ENCODE assay signal across 25 mouse cellular contexts in genomic region chr16:71054258-71054657, GRCm38 (mm10).
DNase-seq lines count a peak whose midpoint lies in the region; ATAC-seq and TF ChIP-seq lines count a peak whose summit lies in the region.
"Had no signal": no experiment of that assay in that cellular context is flagged by ENCODE, and none has a peak within 500 bp of the region (broad histone marks: within the 10 kb centered on the region; RNA-seq: fewer than 3 reads in every experiment).

No protein-coding gene starts in this region.

- no peak overlapping the region for H3K4me2 ChIP-seq in CH12.LX (ENCODE audit: insufficient read depth, low read depth, poor library complexity, severe bottlenecking)
- H3K4me2 ChIP-seq in neural tube, embryonic 15.5 days: no peak overlapping the region
- H3K4me2 ChIP-seq in forebrain, embryonic 12.5 days: no peak overlapping the region

- no peaks in the 10 kb centered on the region for H3K79me2 ChIP-seq in CH12.LX (replicated peaks; ENCODE audit: control insufficient read depth, extremely low read depth, insufficient read depth, poor library complexity, severe bottlenecking)
- H3K79me2 ChIP-seq in MEL (ENCODE audit: control insufficient read depth, insufficient read depth, low read length, poor library complexity): no peaks in the 10 kb centered on the region

- dilution Hi-C loops in CH12.LX (cut with MboI; ENCODE audit: extremely low pct_ligation_motif_present, extremely low pct_unique_long_range_greater_than_20kb, low sequenced_read_pairs): no loop called here

- TF ChIP-seq POLR2A in CH12.LX (IDR thresholded peaks at IDR 0.05; ENCODE audit: low read depth, low read length): no peak
- TF ChIP-seq POLR2A in MEL (IDR thresholded peaks at IDR 0.05; ENCODE audit: control insufficient read depth in 1 of 2, insufficient read depth in 1 of 2, low read depth in 1 of 2, low read length in 2 of 2, poor library complexity in 1 of 2): no peak
- TF ChIP-seq POLR2A in brain, embryonic 14.5 days (IDR thresholded peaks at IDR 0.05; ENCODE audit: borderline replicate concordance, extremely low read depth, insufficient read depth, insufficient read length, poor library complexity, severe bottlenecking): no peak

- no peak overlapping the region for H3K9ac ChIP-seq in CH12.LX (ENCODE audit: insufficient read depth, low read depth)
- H3K9ac ChIP-seq in ES-E14 (ENCODE audit: insufficient read depth, low read depth, low read length, poor library complexity, severe bottlenecking): no peak overlapping the region
- no peak overlapping the region for H3K9ac ChIP-seq in MEL (ENCODE audit: control insufficient read depth, low read depth, low read length, poor library complexity, severe bottlenecking)
- H3K9ac ChIP-seq in neural tube, embryonic 15.5 days (replicated peaks): no peak overlapping the region
- no peak overlapping the region for H3K9ac ChIP-seq in forebrain, embryonic 12.5 days

- no peak overlapping the region for H3K4me3 ChIP-seq in CH12.LX (replicated peaks in 1 of 3; ENCODE audit: low read depth in 2 of 3, low read length in 2 of 3, poor library complexity in 1 of 3)
- no peak overlapping the region for H3K4me3 ChIP-seq in ES-E14 (ENCODE audit: insufficient read depth in 1 of 2, low read depth in 1 of 2, low read length in 2 of 2, poor library complexity in 1 of 2, severe bottlenecking in 1 of 2)
- no peak overlapping the region for H3K4me3 ChIP-seq in MEL (ENCODE audit: control insufficient read depth in 1 of 2, insufficient read depth in 1 of 2, low read depth in 2 of 2, low read length in 2 of 2)
- no peak overlapping the region for H3K4me3 ChIP-seq in neural tube, embryonic 15.5 days (replicated peaks)
- H3K4me3 ChIP-seq in forebrain, embryonic 12.5 days (replicated peaks): no peak overlapping the region

- ATAC-seq in neural tube, embryonic 15.5 days (ENCODE audit: low FRiP score): no peak
- ATAC-seq in monocyte, adult 5-6 weeks (replicated peaks; ENCODE audit: insufficient number of reproducible peaks, low FRiP score, low TSS enrichment, poor library complexity, severe bottlenecking): no peak
- ATAC-seq in forebrain, embryonic 12.5 days (ENCODE audit: low FRiP score): no peak
- ATAC-seq: activated CD4-positive, CD25-positive, alpha-beta regulatory T cell, adult 4 months; CD4-positive, CD25-positive, alpha-beta regulatory T cell, adult 4 months; Patski had no signal

- H3K36me3 ChIP-seq in CH12.LX (replicated peaks in 1 of 2; ENCODE audit: control insufficient read depth in 1 of 2, insufficient read depth in 1 of 2, low read length in 1 of 2): no peaks in the 10 kb centered on the region
- no peaks in the 10 kb centered on the region for H3K36me3 ChIP-seq in ES-E14 (ENCODE audit: control insufficient read depth, insufficient read depth, low read length, poor library complexity, severe bottlenecking)
- H3K36me3 ChIP-seq in MEL (ENCODE audit: control insufficient read depth in 1 of 2, insufficient read depth in 2 of 2, low read length in 2 of 2): no peaks in the 10 kb centered on the region
- no peaks in the 10 kb centered on the region for H3K36me3 ChIP-seq in neural tube, embryonic 15.5 days
- no peaks in the 10 kb centered on the region for H3K36me3 ChIP-seq in forebrain, embryonic 12.5 days (replicated peaks)
- H3K36me3 ChIP-seq: G1E had no signal

- WGBS in neural tube, embryonic 15.5 days: 68% methylated on average over 2 of the region's 2 CpGs
- 63% methylated on average over 2 of the region's 2 CpGs for WGBS in forebrain, embryonic 12.5 days

- in situ Hi-C loops in CH12.LX (cut with MboI; ENCODE audit: low pct_ligation_motif_present, low pct_unique_long_range_greater_than_20kb, low sequenced_read_pairs): no loop called here
- in situ Hi-C loops in ES-E14 (cut with MboI; ENCODE audit: low sequenced_read_pairs in 2 of 2, unreplicated experiment in 2 of 2): no loop called here

- TF ChIP-seq CTCF in CH12.LX (conservative IDR thresholded peaks at IDR 0.05 in 1 of 2, IDR thresholded peaks at IDR 0.05 in 1 of 2; ENCODE audit: low read depth in 2 of 2, low read length in 2 of 2) (no peak), MEL (IDR thresholded peaks at IDR 0.05 in 2 of 3, conservative IDR thresholded peaks at IDR 0.05 in 1 of 3; ENCODE audit: control insufficient read depth in 1 of 3, insufficient read depth in 1 of 3, low read depth in 2 of 3, low read length in 3 of 3, poor library complexity in 1 of 3, severe bottlenecking in 1 of 3) (no peak)
- TF ChIP-seq CTCF in brain, embryonic 14.5 days (IDR thresholded peaks at IDR 0.05; ENCODE audit: borderline replicate concordance, extremely low read depth, insufficient read depth, insufficient read length): no peak

- H3K4me1 ChIP-seq in CH12.LX (ENCODE audit: control insufficient read depth in 1 of 2, insufficient read depth in 2 of 2) (no peaks in the 10 kb centered on the region), ES-E14 (ENCODE audit: control insufficient read depth in 2 of 2, insufficient read depth in 2 of 2, low read length in 2 of 2, poor library complexity in 1 of 2) (no peaks in the 10 kb centered on the region), MEL (ENCODE audit: control insufficient read depth in 1 of 2, insufficient read depth in 2 of 2, low read length in 2 of 2) (no peaks in the 10 kb centered on the region)
- no peaks in the 10 kb centered on the region for H3K4me1 ChIP-seq in neural tube, embryonic 15.5 days
- no peaks in the 10 kb centered on the region for H3K4me1 ChIP-seq in forebrain, embryonic 12.5 days

- H3K27me3 ChIP-seq in CH12.LX (replicated peaks) (no peaks in the 10 kb centered on the region), MEL (ENCODE audit: control insufficient read depth in 1 of 2, insufficient read depth in 2 of 2, low read length in 2 of 2) (no peaks in the 10 kb centered on the region)
- no peaks in the 10 kb centered on the region for H3K27me3 ChIP-seq in neural tube, embryonic 15.5 days (replicated peaks)
- no peaks in the 10 kb centered on the region for H3K27me3 ChIP-seq in forebrain, embryonic 12.5 days
- H3K27me3 ChIP-seq: Patski had no signal

- DNase-seq in CH12.LX (ENCODE audit: extremely low read depth) (no peak), ES-E14 (ENCODE audit: low read depth, low spot score) (no peak), MEL (ENCODE audit: low read depth, low spot score) (no peak)
- DNase-seq in brain, embryonic 14.5 days (ENCODE audit: low read depth): peak; percentile 24
- no peak for DNase-seq in layer of hippocampus, adult 8-10 months (ENCODE audit: low spot score in 2 of 2)
- DNase-seq: adrenal gland, adult 2 months; adrenal gland, adult 8-10 months; adrenal gland, postnatal 10 days; adrenal gland, postnatal 14 days; adrenal gland, postnatal 25 days; adrenal gland, postnatal 36 days; B cell, adult 2 months; cerebellum, adult 11 months; cerebellum, adult 11-12 months; cerebellum, adult 18-20 months; cerebellum, adult 2 months; cerebellum, adult 8-10 months; cerebellum, adult 9-10 months had no signal

- H3K9me3 ChIP-seq in CH12.LX (replicated peaks; ENCODE audit: low read length) (peaks cover 36% of the 10 kb centered on the region), ES-E14 (ENCODE audit: control insufficient read depth, insufficient read depth, low read depth, low read length) (no peaks in the 10 kb centered on the region), MEL (replicated peaks; ENCODE audit: insufficient read depth, low read length) (no peaks in the 10 kb centered on the region)
- H3K9me3 ChIP-seq in neural tube, embryonic 15.5 days (replicated peaks): no peaks in the 10 kb centered on the region
- H3K9me3 ChIP-seq in forebrain, embryonic 12.5 days: no peaks in the 10 kb centered on the region

- TF ChIP-seq RAD21 in CH12.LX (IDR thresholded peaks at IDR 0.05; ENCODE audit: low read depth, low read length): no peak
- TF ChIP-seq RAD21 in MEL (IDR thresholded peaks at IDR 0.05; ENCODE audit: low read depth, low read length): no peak

- TF ChIP-seq EP300 in CH12.LX (IDR thresholded peaks at IDR 0.05; ENCODE audit: low read length) (no peak), MEL (IDR thresholded peaks at IDR 0.05; ENCODE audit: low read depth in 1 of 2, low read length in 2 of 2) (no peak)

- H3K27ac ChIP-seq in CH12.LX (ENCODE audit: insufficient read depth, low read depth): no peak overlapping the region
- H3K27ac ChIP-seq in ES-E14 (ENCODE audit: insufficient read depth, low read depth, low read length, poor library complexity, severe bottlenecking): no peak overlapping the region
- H3K27ac ChIP-seq in MEL (ENCODE audit: control insufficient read depth, low read depth, low read length): no peak overlapping the region
- H3K27ac ChIP-seq in neural tube, embryonic 15.5 days (replicated peaks): no peak overlapping the region
- no peak overlapping the region for H3K27ac ChIP-seq in forebrain, embryonic 12.5 days

TF ChIP-seq in CH12.LX, 34 proteins besides CTCF, POLR2A, EP300 and RAD21:
- no peak for TF ChIP-seq MXI1 (IDR thresholded peaks at IDR 0.05; ENCODE audit: low read depth, low read length)
- TF ChIP-seq MAFK (IDR thresholded peaks at IDR 0.05; ENCODE audit: insufficient replicate concordance, low read length): peak; percentile 65; the same call in 1 of the 2 replicates

TF ChIP-seq in ES-E14, 5 proteins besides CTCF, POLR2A, EP300 and RAD21:
- TF ChIP-seq HCFC1 (IDR thresholded peaks at IDR 0.05; ENCODE audit: borderline replicate concordance, insufficient read depth, low read length): no peak
- peak; percentile 91 for TF ChIP-seq MAFK (IDR thresholded peaks at IDR 0.05; ENCODE audit: insufficient read depth, low read depth, low read length)

TF ChIP-seq in MEL, 35 proteins besides CTCF, POLR2A, EP300 and RAD21:
- peak; percentile 83 for TF ChIP-seq MAFK (IDR thresholded peaks at IDR 0.05; ENCODE audit: borderline replicate concordance, low read depth, low read length)
- no peak for TF ChIP-seq BHLHE40 (IDR thresholded peaks at IDR 0.05; ENCODE audit: borderline replicate concordance, low read depth, low read length)

Comparison
In these comparisons a context has a peak if more than half of its experiments do, and no peak if none do; other contexts are left out.
1. Of the 35 proteins assayed by ChIP-seq in both MEL and CH12.LX: peak only in MEL: none; only in CH12.LX: none; in both: MAFK; in neither: 34.